Mouse (Mus musculus): ENCODE measurements at regions not wholly inside any gene's neighbourhood (a gene's known extent, or its start where the extent isn't known, plus 50 kb on each side); places are given as distances from the start of the nearest gene placed in this dataset.
A peak's percentile ranks its signal among the peaks of the same experiment; 100 is the strongest.
"Not testable (repeated sequence)": the region's sequence is repeated elsewhere in the genome, so short reads cannot be mapped to it uniquely, and the experiment has no call there.

DNA sequence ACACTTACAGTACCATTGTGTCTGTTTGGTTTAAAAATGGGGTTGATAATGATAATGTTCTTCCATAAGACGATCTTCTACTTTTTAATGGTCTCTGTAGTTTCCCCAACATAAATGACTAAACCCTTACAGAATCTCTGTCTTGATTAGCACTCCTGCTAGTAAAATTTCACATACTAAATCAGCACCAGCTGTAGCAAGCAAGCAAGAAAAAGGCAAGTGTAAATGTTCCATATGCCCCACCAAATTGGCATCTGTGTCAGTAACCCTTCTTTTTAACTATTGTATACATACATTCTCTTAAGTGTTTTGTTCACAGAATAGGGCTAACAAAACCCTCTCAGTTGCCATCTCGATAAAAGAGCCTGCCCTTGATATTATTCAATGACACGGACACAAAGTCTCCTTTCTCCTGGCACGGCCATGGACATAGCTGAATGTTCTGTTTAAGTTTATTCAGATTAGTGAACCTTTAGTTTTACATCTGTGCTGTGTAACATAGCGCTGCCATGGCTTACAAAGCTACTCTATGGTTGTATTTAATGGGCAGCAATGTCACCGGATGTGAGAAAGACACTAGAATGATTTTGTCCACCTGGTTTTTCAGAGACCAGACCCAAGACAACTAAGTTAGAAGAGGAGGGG, 414.3 kb downstream of the Gtdc1 start:
- ATAC-seq (ENCODE audit: low FRiP score), result no peak
- Histone ChIP-seq H3K4me2 (replicated peaks) (no peak overlapping the region), H3K9ac (no peak overlapping the region), H3K9me3 (ENCODE audit: control insufficient read depth, low read length) (no peaks in the 10 kb centered on the region), H3K27me3 (ENCODE audit: control insufficient read depth, insufficient read depth, low read length) (no peaks in the 10 kb centered on the region), H3K27ac (no peak overlapping the region), H3K4me1 (replicated peaks; ENCODE audit: control insufficient read depth, insufficient read depth, low read length) (no peaks in the 10 kb centered on the region), H3K36me3 (replicated peaks; ENCODE audit: control insufficient read depth, insufficient read depth) (no peaks in the 10 kb centered on the region), H3K4me3 (replicated peaks; ENCODE audit: low read length) (no peak overlapping the region)
- WGBS, result 52% methylated on average over 6 of the region's 6 CpGs
- DNase-seq (ENCODE audit: low spot score), result no peak

DNA sequence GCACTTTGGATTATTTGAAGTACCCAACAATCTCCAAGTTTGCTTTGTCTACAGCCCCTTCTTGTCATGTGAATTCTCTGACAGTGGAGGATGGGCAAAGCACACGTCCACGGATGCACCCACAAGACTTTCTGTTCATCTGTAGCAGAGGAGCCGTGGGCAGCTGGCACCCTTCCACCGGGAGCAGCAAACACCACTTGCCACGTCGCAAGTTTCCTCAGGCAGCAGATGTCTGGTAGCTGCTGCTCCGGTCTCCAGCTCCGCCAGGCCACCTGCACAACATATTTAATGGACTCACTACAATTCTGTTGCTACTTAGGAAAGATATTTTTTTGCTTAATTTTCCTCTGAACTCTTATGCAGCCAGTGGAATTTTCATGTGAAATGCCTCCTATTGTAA, 415.1 kb downstream of the Gtdc1 start:
- Histone ChIP-seq H3K9me3 (ENCODE audit: control insufficient read depth, low read length) (no peaks in the 10 kb centered on the region), H3K27ac (no peak overlapping the region), H3K4me3 (replicated peaks; ENCODE audit: low read length) (no peak overlapping the region), H3K36me3 (replicated peaks; ENCODE audit: control insufficient read depth, insufficient read depth) (no peaks in the 10 kb centered on the region), H3K4me2 (replicated peaks) (no peak overlapping the region), H3K27me3 (ENCODE audit: control insufficient read depth, insufficient read depth, low read length) (no peaks in the 10 kb centered on the region), H3K9ac (no peak overlapping the region), H3K4me1 (replicated peaks; ENCODE audit: control insufficient read depth, insufficient read depth, low read length) (no peaks in the 10 kb centered on the region)
- ATAC-seq (ENCODE audit: low FRiP score) (no peak), DNase-seq (ENCODE audit: low spot score) (no peak)
- 43% methylated on average over 8 of the region's 8 CpGs for WGBS

GRCm38 (mm10) chr2:44509101-44509500, 418.4 kb downstream of the Gtdc1 start:
- DNase-seq (ENCODE audit: low spot score), result no peak
- no peaks in the 10 kb centered on the region for H3K27me3 ChIP-seq (ENCODE audit: control insufficient read depth, insufficient read depth, low read length)
- no peak overlapping the region for H3K27ac ChIP-seq
- no peaks in the 10 kb centered on the region for H3K9me3 ChIP-seq (ENCODE audit: control insufficient read depth, low read length)
- no peaks in the 10 kb centered on the region for H3K4me1 ChIP-seq (replicated peaks; ENCODE audit: control insufficient read depth, insufficient read depth, low read length)
- H3K4me3 ChIP-seq (replicated peaks; ENCODE audit: low read length), result no peak overlapping the region
- ATAC-seq (ENCODE audit: low FRiP score), result no peak
- no peaks in the 10 kb centered on the region for H3K36me3 ChIP-seq (replicated peaks; ENCODE audit: control insufficient read depth, insufficient read depth)
- no peak overlapping the region for H3K9ac ChIP-seq
- WGBS, result 86% methylated on average over 4 of the region's 4 CpGs
- H3K4me2 ChIP-seq (replicated peaks), result no peak overlapping the region

DNA sequence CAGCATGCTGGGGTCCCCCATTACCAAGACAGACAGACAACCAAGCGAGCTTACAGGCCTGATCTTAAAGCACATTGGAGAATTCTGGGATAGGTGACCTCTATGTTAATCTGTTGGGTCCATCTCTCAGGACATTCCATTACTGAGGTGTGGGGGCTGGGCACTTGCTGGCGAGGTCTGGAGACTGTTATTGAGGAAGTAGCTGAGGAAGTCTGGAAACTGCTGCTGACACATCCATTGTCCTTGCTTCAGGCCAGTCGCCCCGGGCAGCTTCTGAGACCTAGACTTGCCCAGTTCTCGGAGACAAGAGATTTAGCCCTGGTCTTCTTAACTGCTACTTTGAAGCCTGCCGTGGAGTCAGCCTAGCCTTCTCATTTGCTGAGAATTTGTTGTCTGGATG, 423.2 kb downstream of the Gtdc1 start:
- 66% methylated on average over 6 of the region's 6 CpGs for WGBS
- DNase-seq (ENCODE audit: low spot score), result no peak
- no peak overlapping the region for H3K27ac ChIP-seq

DNA sequence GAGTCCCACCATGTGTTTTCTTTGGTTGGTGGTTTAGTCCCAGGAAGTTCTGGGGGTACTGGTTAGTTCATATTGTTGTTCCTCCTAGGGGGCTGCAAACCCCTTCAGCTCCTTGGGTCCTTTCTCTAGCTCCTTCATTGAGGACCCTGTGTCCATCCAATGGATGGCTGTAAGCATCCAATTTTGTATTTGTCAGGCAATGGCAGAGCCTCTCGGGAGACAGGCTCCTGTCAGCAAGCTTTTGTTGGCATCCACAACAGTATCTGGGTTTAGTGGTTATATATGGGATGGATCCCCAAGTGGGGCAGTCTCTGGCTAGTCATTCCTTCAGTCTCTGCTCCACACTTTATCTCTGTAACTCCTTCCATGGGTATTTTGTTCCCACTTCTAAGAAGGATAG, 436.7 kb downstream of the Gtdc1 start:
- H3K4me1 ChIP-seq (replicated peaks; ENCODE audit: control insufficient read depth, insufficient read depth, low read length); H3K27me3 ChIP-seq (ENCODE audit: control insufficient read depth, insufficient read depth, low read length); H3K36me3 ChIP-seq (replicated peaks; ENCODE audit: control insufficient read depth, insufficient read depth); H3K4me3 ChIP-seq (replicated peaks; ENCODE audit: low read length); DNase-seq (ENCODE audit: low spot score); H3K27ac ChIP-seq; H3K4me2 ChIP-seq (replicated peaks); H3K9ac ChIP-seq; ATAC-seq (ENCODE audit: low FRiP score); H3K9me3 ChIP-seq (ENCODE audit: control insufficient read depth, low read length): not testable (repeated sequence)
- 96% methylated on average over 1 of the region's 1 CpGs for WGBS

More for the DNA sequence above, 423.2 kb downstream of the Gtdc1 start:
- H3K27me3 ChIP-seq (ENCODE audit: control insufficient read depth, insufficient read depth, low read length), result no peaks in the 10 kb centered on the region
- no peak overlapping the region for H3K9ac ChIP-seq
- no peak for ATAC-seq (ENCODE audit: low FRiP score)
- no peaks in the 10 kb centered on the region for H3K4me1 ChIP-seq (replicated peaks; ENCODE audit: control insufficient read depth, insufficient read depth, low read length)
- H3K4me3 ChIP-seq (replicated peaks; ENCODE audit: low read length), result no peak overlapping the region
- H3K9me3 ChIP-seq (ENCODE audit: control insufficient read depth, low read length), result no peaks in the 10 kb centered on the region
- no peak overlapping the region for H3K4me2 ChIP-seq (replicated peaks)
- H3K36me3 ChIP-seq (replicated peaks; ENCODE audit: control insufficient read depth, insufficient read depth), result no peaks in the 10 kb centered on the region

GRCm38 (mm10) chr2:44490230-44490629, 437.2 kb downstream of the Gtdc1 start:
- no peak for DNase-seq (ENCODE audit: low spot score)
- Histone ChIP-seq H3K4me3 (replicated peaks; ENCODE audit: low read length) (no peak overlapping the region), H3K27ac (no peak overlapping the region), H3K4me1 (replicated peaks; ENCODE audit: control insufficient read depth, insufficient read depth, low read length) (no peaks in the 10 kb centered on the region), H3K36me3 (replicated peaks; ENCODE audit: control insufficient read depth, insufficient read depth) (no peaks in the 10 kb centered on the region), H3K9me3 (ENCODE audit: control insufficient read depth, low read length) (peaks cover under 1% of the 10 kb centered on the region; the same call in 1 of the 2 replicates), H3K27me3 (ENCODE audit: control insufficient read depth, insufficient read depth, low read length) (no peaks in the 10 kb centered on the region), H3K4me2 (replicated peaks) (no peak overlapping the region), H3K9ac (no peak overlapping the region)
- 98% methylated on average over 4 of the region's 4 CpGs for WGBS
- ATAC-seq (ENCODE audit: low FRiP score), result no peak

GRCm38 (mm10) chr2:44485880-44486279, 441.6 kb downstream of the Gtdc1 start:
- no peak for ATAC-seq (ENCODE audit: low FRiP score)

DNA sequence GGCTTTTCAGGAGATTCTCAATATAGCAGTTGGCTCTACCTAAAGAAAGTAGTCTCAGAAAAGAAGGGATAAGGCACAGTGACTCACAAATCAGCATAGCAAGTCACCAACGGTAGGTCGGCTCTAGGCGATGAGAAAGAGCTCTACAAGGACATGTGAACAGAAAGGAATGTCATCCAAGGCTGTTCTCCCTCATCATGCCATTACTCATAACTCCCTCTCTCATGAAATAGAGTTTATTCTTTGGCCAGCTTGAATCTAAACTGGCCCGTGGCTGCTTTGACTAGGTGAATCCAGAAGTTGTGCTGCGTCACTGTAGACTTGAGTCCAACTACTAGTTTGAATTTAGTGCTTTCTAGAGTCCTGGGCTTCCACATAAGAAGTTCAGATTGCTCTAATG, 447.7 kb downstream of the Gtdc1 start:
- H3K27me3 ChIP-seq (ENCODE audit: control insufficient read depth, insufficient read depth, low read length), result no peaks in the 10 kb centered on the region
- H3K4me2 ChIP-seq (replicated peaks), result no peak overlapping the region
- 95% methylated on average over 5 of the region's 5 CpGs for WGBS
- ATAC-seq (ENCODE audit: low FRiP score) (no peak), DNase-seq (ENCODE audit: low spot score) (no peak)
- H3K4me1 ChIP-seq (replicated peaks; ENCODE audit: control insufficient read depth, insufficient read depth, low read length), result no peaks in the 10 kb centered on the region
- H3K9ac ChIP-seq, result no peak overlapping the region
- 0 out of 2 replicates have a peak, but pooled peaks cover under 1% of the 10 kb centered on the region for H3K9me3 ChIP-seq (ENCODE audit: control insufficient read depth, low read length)
- H3K4me3 ChIP-seq (replicated peaks; ENCODE audit: low read length), result no peak overlapping the region
- no peaks in the 10 kb centered on the region for H3K36me3 ChIP-seq (replicated peaks; ENCODE audit: control insufficient read depth, insufficient read depth)
- H3K27ac ChIP-seq, result no peak overlapping the region

More at GRCm38 (mm10) chr2:44485880-44486279, 441.6 kb downstream of the Gtdc1 start:
- Histone ChIP-seq H3K27me3 (ENCODE audit: control insufficient read depth, insufficient read depth, low read length) (no peaks in the 10 kb centered on the region), H3K27ac (no peak overlapping the region), H3K4me2 (replicated peaks) (no peak overlapping the region), H3K4me3 (replicated peaks; ENCODE audit: low read length) (no peak overlapping the region), H3K36me3 (replicated peaks; ENCODE audit: control insufficient read depth, insufficient read depth) (no peaks in the 10 kb centered on the region), H3K9me3 (ENCODE audit: control insufficient read depth, low read length) (peaks cover 6% of the 10 kb centered on the region; the same call in 1 of the 2 replicates), H3K9ac (no peak overlapping the region), H3K4me1 (replicated peaks; ENCODE audit: control insufficient read depth, insufficient read depth, low read length) (no peaks in the 10 kb centered on the region)
- DNase-seq (ENCODE audit: low spot score), result no peak
- WGBS, result 83% methylated on average over 14 of the region's 14 CpGs

- Histone ChIP-seq H3K4me1 (replicated peaks; ENCODE audit: control insufficient read depth, insufficient read depth, low read length) (no peaks in the 10 kb centered on the region), H3K27me3 (ENCODE audit: control insufficient read depth, insufficient read depth, low read length) (no peaks in the 10 kb centered on the region), H3K4me2 (replicated peaks) (no peak overlapping the region), H3K36me3 (replicated peaks; ENCODE audit: control insufficient read depth, insufficient read depth) (no peaks in the 10 kb centered on the region), H3K4me3 (replicated peaks; ENCODE audit: low read length) (no peak overlapping the region), H3K27ac (no peak overlapping the region), H3K9ac (no peak overlapping the region), H3K9me3 (ENCODE audit: control insufficient read depth, low read length) (no peaks in the 10 kb centered on the region)
- DNase-seq (ENCODE audit: low spot score), result no peak
- WGBS, result 88% methylated on average over 1 of the region's 1 CpGs
- no peak for ATAC-seq (ENCODE audit: low FRiP score)
Observed at GRCm38 (mm10) chr2:44475456-44475855, 452.0 kb downstream of the Gtdc1 start.

- H3K9ac ChIP-seq, result no peak overlapping the region
- no peaks in the 10 kb centered on the region for H3K9me3 ChIP-seq (ENCODE audit: control insufficient read depth, low read length)
- H3K4me1 ChIP-seq (replicated peaks; ENCODE audit: control insufficient read depth, insufficient read depth, low read length), result no peaks in the 10 kb centered on the region
- 6% methylated on average over 3 of the region's 3 CpGs for WGBS
- no peaks in the 10 kb centered on the region for H3K27me3 ChIP-seq (ENCODE audit: control insufficient read depth, insufficient read depth, low read length)
- no peak overlapping the region for H3K4me3 ChIP-seq (replicated peaks; ENCODE audit: low read length)
- H3K27ac ChIP-seq, result no peak overlapping the region
- no peak for ATAC-seq (ENCODE audit: low FRiP score)
- no peak overlapping the region for H3K4me2 ChIP-seq (replicated peaks)
- DNase-seq (ENCODE audit: low spot score), result peak; percentile 44
- no peaks in the 10 kb centered on the region for H3K36me3 ChIP-seq (replicated peaks; ENCODE audit: control insufficient read depth, insufficient read depth)
Observed at GRCm38 (mm10) chr2:44474653-44475052, 452.8 kb downstream of the Gtdc1 start.

Data from hindbrain, embryonic 14.5 days (tissue).